Mouse (Mus musculus): ENCODE measurements around the gene Irgc1. TPM values are rescaled to one million over a fixed set of nuclear protein-coding genes. Genes with fewer than 3 reads are reported as not detected.

Irgc1 gene
- total and polyA plus RNA-seq, 3 experiments = not detected

GRCm38 (mm10) chr7:24390512-24390911 lies 61.6 kb downstream of the Irgc1 start:
- no peak for DNase-seq (ENCODE audit: low read depth, low spot score)
- H3K27ac ChIP-seq (ENCODE audit: control insufficient read depth, low read depth, low read length) = no peak overlapping the region

GRCm38 (mm10) chr7:24389516-24390187 lies 62.4 kb downstream of the Irgc1 start:
- peak overlapping the region; percentile 15 for H3K27ac ChIP-seq (ENCODE audit: control insufficient read depth, low read depth, low read length)
- no peak for TF ChIP-seq USF1 (IDR thresholded peaks at IDR 0.05; ENCODE audit: low read depth, low read length)
- TF ChIP-seq MAX (IDR thresholded peaks at IDR 0.05; ENCODE audit: low read length) = no peak
- no peak for TF ChIP-seq MXI1 (IDR thresholded peaks at IDR 0.05; ENCODE audit: low read depth, low read length)
- TF ChIP-seq NELFE (IDR thresholded peaks at IDR 0.05; ENCODE audit: low read depth, low read length) = no peak
- TF ChIP-seq ZNF384 (IDR thresholded peaks at IDR 0.05; ENCODE audit: low read depth, low read length) = no peak
- no peak for TF ChIP-seq JUND (IDR thresholded peaks at IDR 0.05; ENCODE audit: low read depth, low read length)
- no peak for TF ChIP-seq EP300 (IDR thresholded peaks at IDR 0.05; ENCODE audit: low read depth in 1 of 2, low read length in 2 of 2)
- no peak for TF ChIP-seq MAFK (IDR thresholded peaks at IDR 0.05; ENCODE audit: borderline replicate concordance, low read depth, low read length)
- TF ChIP-seq RAD21 (IDR thresholded peaks at IDR 0.05; ENCODE audit: low read depth, low read length) = no peak
- no peak overlapping the region for H3K9ac ChIP-seq (ENCODE audit: control insufficient read depth, low read depth, low read length, poor library complexity, severe bottlenecking)
- peaks cover 2 to 43% of the 10 kb centered on the region in 2 experiments for H3K36me3 ChIP-seq (ENCODE audit: control insufficient read depth in 1 of 2, insufficient read depth in 2 of 2, low read length in 2 of 2)
- H3K4me3 ChIP-seq (ENCODE audit: control insufficient read depth in 1 of 2, insufficient read depth in 1 of 2, low read depth in 2 of 2, low read length in 2 of 2) = no peak overlapping the region
- no peaks in the 10 kb centered on the region for H3K79me2 ChIP-seq (ENCODE audit: control insufficient read depth, insufficient read depth, low read length, poor library complexity)
- no peak for DNase-seq (ENCODE audit: low read depth, low spot score)
- no peaks in the 10 kb centered on the region for H3K27me3 ChIP-seq (ENCODE audit: control insufficient read depth in 1 of 2, insufficient read depth in 2 of 2, low read length in 2 of 2)
- peaks cover 12 to 60% of the 10 kb centered on the region in 2 experiments for H3K4me1 ChIP-seq (ENCODE audit: control insufficient read depth in 1 of 2, insufficient read depth in 2 of 2, low read length in 2 of 2)
- H3K9me3 ChIP-seq (replicated peaks; ENCODE audit: insufficient read depth, low read length) = no peaks in the 10 kb centered on the region

More at GRCm38 (mm10) chr7:24390512-24390911, 61.6 kb downstream of the Irgc1 start:
- Histone ChIP-seq H3K9ac (ENCODE audit: control insufficient read depth, low read depth, low read length, poor library complexity, severe bottlenecking) (no peak overlapping the region), H3K9me3 (replicated peaks; ENCODE audit: insufficient read depth, low read length) (no peaks in the 10 kb centered on the region), H3K36me3 (ENCODE audit: control insufficient read depth in 1 of 2, insufficient read depth in 2 of 2, low read length in 2 of 2) (peaks cover 2 to 46% of the 10 kb centered on the region in 2 experiments), H3K4me1 (ENCODE audit: control insufficient read depth in 1 of 2, insufficient read depth in 2 of 2, low read length in 2 of 2) (peaks cover 15 to 63% of the 10 kb centered on the region in 2 experiments), H3K27me3 (ENCODE audit: control insufficient read depth in 1 of 2, insufficient read depth in 2 of 2, low read length in 2 of 2) (no peaks in the 10 kb centered on the region), H3K4me3 (ENCODE audit: control insufficient read depth in 1 of 2, insufficient read depth in 1 of 2, low read depth in 2 of 2, low read length in 2 of 2) (no peak overlapping the region), H3K79me2 (ENCODE audit: control insufficient read depth, insufficient read depth, low read length, poor library complexity) (no peaks in the 10 kb centered on the region)
- TF ChIP-seq CHD2 (IDR thresholded peaks at IDR 0.05; ENCODE audit: low read length) = no peak
- TF ChIP-seq HCFC1 (IDR thresholded peaks at IDR 0.05; ENCODE audit: low read depth, low read length) = no peak
- no peak for TF ChIP-seq USF1 (IDR thresholded peaks at IDR 0.05; ENCODE audit: low read depth, low read length)
- no peak for TF ChIP-seq MYC (IDR thresholded peaks at IDR 0.05; ENCODE audit: low read depth, low read length)
- TF ChIP-seq GABPA (IDR thresholded peaks at IDR 0.05; ENCODE audit: low read depth, low read length) = no peak
- TF ChIP-seq MYB (IDR thresholded peaks at IDR 0.05; ENCODE audit: low read depth, low read length) = no peak
- no peak for TF ChIP-seq TAL1 (IDR thresholded peaks at IDR 0.05; ENCODE audit: low read length)
- no peak for TF ChIP-seq MAZ (IDR thresholded peaks at IDR 0.05; ENCODE audit: low read depth, low read length)
- no peak for TF ChIP-seq ELF1 (IDR thresholded peaks at IDR 0.05; ENCODE audit: low read depth, low read length)

Data from MEL (cell line).